Mouse (Mus musculus): ENCODE measurements around the gene Lamtor3. TPM values are rescaled to one million over a fixed set of nuclear protein-coding genes. Genes with fewer than 3 reads are reported as not detected.
"Not testable (repeated sequence)": the region's sequence is repeated elsewhere in the genome, so short reads cannot be mapped to it uniquely, and the experiment has no call there.

The Lamtor3 gene
- polyA plus RNA-seq, 1 experiment, result 104 TPM

DNA sequence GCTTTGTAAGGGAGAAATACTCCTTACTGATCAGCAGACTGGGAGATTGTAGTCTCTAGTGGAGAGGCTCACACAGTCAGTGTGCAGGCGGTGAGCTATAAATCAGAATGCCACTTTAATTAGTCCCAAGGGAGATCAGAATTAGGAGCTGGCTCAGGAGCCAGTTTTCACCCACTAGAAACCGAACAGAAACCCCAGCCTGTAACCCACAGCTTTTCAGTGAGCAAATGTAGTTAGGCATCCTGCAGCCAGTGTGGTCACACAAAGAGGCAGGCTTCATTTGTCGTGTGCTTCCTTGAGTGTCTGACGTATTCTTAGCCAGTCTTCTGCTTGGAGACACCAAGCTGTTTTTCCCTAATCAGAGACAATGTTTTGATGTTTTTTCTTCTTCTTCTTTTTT lies 21.9 kb upstream of the Lamtor3 start:
- H3K4me3 ChIP-seq (ENCODE audit: insufficient read depth, low read length), result no peak overlapping the region
- peaks cover 20% of the 10 kb centered on the region for H3K4me1 ChIP-seq (ENCODE audit: control insufficient read depth, insufficient read depth, low read length)
- TF ChIP-seq POLR2A (IDR thresholded peaks at IDR 0.05; ENCODE audit: borderline replicate concordance, low read depth, low read length) (no peak), CTCF (IDR thresholded peaks at IDR 0.05; ENCODE audit: low read depth, low read length) (no peak)
- H3K27ac ChIP-seq (ENCODE audit: insufficient read depth, low read depth, low read length), result peak overlapping the region; percentile 4; the same call in 1 of the 2 replicates

DNA sequence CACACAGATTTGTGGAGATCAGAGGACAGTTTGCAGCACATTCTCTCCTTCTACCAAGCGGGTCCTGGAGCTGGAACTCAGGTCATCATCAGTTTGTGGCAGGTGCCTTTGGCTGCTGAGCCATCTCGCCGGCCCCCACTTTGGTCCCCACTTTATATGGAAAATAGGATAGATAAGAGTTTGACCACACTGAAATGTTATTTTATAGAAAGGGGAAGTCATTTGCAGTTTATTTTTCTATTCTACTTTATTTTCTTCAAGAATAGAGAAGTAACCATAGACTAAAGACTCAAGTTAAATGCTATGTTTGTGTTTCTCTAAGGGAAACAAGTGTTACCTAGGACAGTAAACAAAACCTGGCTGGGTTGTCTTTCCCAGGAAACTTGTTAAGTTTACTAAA lies 21.4 kb upstream of the Lamtor3 start:
- H3K4me3 ChIP-seq (ENCODE audit: insufficient read depth, low read length), result no peak overlapping the region
- peaks cover 20% of the 10 kb centered on the region for H3K4me1 ChIP-seq (ENCODE audit: control insufficient read depth, insufficient read depth, low read length)
- H3K27ac ChIP-seq (ENCODE audit: insufficient read depth, low read depth, low read length), result peak overlapping the region; percentile 4; the same call in 1 of the 2 replicates
- TF ChIP-seq POLR2A (IDR thresholded peaks at IDR 0.05; ENCODE audit: borderline replicate concordance, low read depth, low read length), result no peak
- TF ChIP-seq CTCF (IDR thresholded peaks at IDR 0.05; ENCODE audit: low read depth, low read length), result no peak

DNA sequence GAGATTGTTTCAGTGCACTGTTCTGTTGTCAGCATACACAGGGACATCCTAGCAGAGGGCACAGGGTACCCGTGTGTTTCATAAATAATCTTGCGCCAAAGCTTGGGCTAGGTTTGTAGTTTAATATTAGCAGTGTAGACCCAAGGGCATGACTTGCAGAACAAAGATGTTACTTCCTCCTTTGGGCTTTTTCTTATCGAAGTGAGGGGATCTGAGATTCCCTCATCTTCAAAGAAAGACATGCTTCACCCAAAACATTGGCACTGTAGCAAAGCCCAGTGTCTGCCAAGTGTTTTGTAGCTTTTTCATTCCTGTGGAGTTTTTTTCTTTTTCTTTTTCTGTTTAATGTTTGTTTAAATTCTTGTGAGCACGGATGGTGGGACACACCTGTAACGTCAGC lies 20.6 kb upstream of the Lamtor3 start:
- Histone ChIP-seq H3K27ac (ENCODE audit: insufficient read depth, low read depth, low read length) (no peak overlapping the region), H3K4me1 (ENCODE audit: control insufficient read depth, insufficient read depth, low read length) (peaks cover 20% of the 10 kb centered on the region)

DNA sequence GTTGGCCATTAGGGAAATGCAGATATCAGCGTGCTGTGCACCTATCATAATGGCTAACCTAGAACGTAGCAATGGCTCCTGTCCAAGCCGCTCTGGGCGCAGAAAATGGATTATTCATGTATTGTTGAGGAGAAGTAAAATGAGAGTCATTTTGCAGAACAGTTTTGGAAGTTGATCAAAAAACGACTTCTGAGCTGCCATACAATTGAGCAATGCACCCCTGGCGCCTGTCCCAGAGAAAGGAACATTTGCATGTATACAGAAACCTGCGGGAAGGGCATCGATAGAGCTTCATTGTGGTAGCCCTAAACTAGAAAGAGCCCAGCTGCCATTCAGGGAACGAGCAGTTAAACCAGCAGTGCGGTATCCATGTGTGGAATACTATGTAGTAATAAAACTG lies 18.2 kb upstream of the Lamtor3 start:
- no peak overlapping the region for H3K4me3 ChIP-seq (ENCODE audit: insufficient read depth, low read length)
- peaks cover 20% of the 10 kb centered on the region for H3K4me1 ChIP-seq (ENCODE audit: control insufficient read depth, insufficient read depth, low read length)
- no peak overlapping the region for H3K27ac ChIP-seq (ENCODE audit: insufficient read depth, low read depth, low read length)
- TF ChIP-seq CTCF (IDR thresholded peaks at IDR 0.05; ENCODE audit: low read depth, low read length) (no peak), POLR2A (IDR thresholded peaks at IDR 0.05; ENCODE audit: borderline replicate concordance, low read depth, low read length) (no peak)

More for the DNA sequence above, 20.6 kb upstream of the Lamtor3 start:
- TF ChIP-seq CTCF (IDR thresholded peaks at IDR 0.05; ENCODE audit: low read depth, low read length) (no peak), POLR2A (IDR thresholded peaks at IDR 0.05; ENCODE audit: borderline replicate concordance, low read depth, low read length) (no peak)
- H3K4me3 ChIP-seq (ENCODE audit: insufficient read depth, low read length), result no peak overlapping the region

DNA sequence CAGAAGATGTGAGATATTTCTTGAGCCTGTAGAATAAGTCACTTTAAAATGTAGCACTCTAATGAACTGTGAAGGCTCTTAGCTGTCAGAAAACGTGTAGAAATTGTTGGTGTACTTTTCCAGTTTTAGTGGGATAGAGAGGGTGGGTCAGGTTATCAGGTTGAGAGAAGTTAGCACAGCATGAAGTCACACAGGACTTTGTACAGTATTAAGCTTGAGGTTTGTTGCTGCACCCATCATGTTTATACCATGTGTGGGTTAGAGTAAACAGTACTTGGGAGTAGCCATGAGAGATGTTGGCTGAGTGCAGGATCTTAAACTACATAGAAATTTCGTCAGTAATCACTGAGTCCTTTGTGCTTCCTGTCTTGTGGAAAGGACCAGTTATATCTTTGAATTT lies 5.2 kb upstream of the Lamtor3 start:
- H3K4me1 ChIP-seq (ENCODE audit: control insufficient read depth, insufficient read depth, low read length), result peaks cover 4% of the 10 kb centered on the region

DNA sequence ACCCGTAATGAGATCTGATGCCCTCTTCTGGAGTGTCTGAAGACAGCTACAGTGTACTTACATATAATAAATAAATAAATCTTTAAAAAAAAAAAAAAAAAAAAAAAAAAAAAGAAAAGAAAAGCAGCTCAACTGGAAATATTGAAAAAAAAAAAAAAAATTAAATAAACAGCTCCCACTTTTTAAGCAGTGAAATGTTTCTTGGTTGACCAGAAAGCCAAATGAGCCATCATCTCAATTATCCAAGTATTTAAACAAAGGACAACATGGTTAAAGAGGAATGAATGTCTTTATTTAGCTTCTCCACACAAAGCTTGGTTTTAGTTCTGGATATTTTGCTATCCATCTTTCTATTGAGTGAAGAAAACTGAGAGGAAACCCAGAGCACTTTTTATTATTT lies 3.7 kb upstream of the Lamtor3 start:
- not testable (repeated sequence) for H3K27ac ChIP-seq (ENCODE audit: insufficient read depth, low read depth, low read length); H3K4me3 ChIP-seq (ENCODE audit: insufficient read depth, low read length); H3K4me1 ChIP-seq (ENCODE audit: control insufficient read depth, insufficient read depth, low read length)

More for the DNA sequence above, 5.2 kb upstream of the Lamtor3 start:
- no peak for TF ChIP-seq POLR2A (IDR thresholded peaks at IDR 0.05; ENCODE audit: borderline replicate concordance, low read depth, low read length)
- no peak for TF ChIP-seq CTCF (IDR thresholded peaks at IDR 0.05; ENCODE audit: low read depth, low read length)
- Histone ChIP-seq H3K4me3 (ENCODE audit: insufficient read depth, low read length) (no peak overlapping the region), H3K27ac (ENCODE audit: insufficient read depth, low read depth, low read length) (no peak overlapping the region)

DNA sequence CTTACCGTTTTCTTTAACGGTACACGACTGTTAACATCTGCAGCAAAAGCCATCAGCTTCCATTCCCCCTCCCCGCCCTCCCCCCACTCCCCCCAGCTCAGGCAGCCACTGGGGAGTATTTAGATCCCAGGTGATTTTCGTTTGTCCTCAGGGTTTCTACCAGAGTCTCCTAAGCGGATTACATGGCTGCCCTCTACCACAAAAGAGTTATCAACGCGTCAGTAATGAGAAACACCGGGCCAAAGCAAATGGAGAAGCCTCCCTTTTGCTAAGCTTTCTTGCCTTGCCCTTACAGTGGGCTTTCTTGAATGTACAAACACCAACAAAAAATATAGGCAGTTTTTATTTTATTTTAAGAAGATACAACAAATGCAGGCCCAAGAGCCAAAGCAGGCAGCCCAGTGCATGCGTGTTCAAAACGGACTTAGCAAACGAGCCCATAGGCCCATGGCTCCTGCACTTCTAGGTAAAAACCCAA lies 573 bp upstream of the Lamtor3 start:
- Histone ChIP-seq H3K4me3 (ENCODE audit: insufficient read depth, low read length) (peak overlapping the region; percentile 93), H3K27ac (ENCODE audit: insufficient read depth, low read depth, low read length) (peak overlapping the region; percentile 43), H3K4me1 (ENCODE audit: control insufficient read depth, insufficient read depth, low read length) (peaks cover 12% of the 10 kb centered on the region)
- TF ChIP-seq CTCF (IDR thresholded peaks at IDR 0.05; ENCODE audit: low read depth, low read length) (no peak), POLR2A (IDR thresholded peaks at IDR 0.05; ENCODE audit: borderline replicate concordance, low read depth, low read length) (no peak)

DNA sequence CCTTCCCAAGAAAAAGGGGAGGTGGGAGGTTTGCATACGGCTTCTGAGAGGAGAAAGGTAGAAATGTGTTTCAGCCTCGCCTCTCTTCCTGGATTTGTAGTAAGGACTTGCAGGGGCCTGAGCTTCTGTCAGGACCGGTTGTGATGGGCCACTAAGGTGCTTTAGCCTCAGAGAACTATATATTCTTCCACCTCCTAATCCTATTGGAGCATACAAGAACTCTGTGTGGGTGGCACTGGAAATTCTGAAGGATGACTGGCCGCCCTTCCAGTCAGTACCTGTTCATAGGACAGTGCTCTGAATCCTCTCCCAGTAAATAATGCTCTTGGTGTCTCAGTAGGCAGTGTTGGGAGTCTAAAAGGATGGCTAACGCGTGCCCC lies 616 bp downstream of the Lamtor3 start:
- TF ChIP-seq POLR2A (IDR thresholded peaks at IDR 0.05; ENCODE audit: borderline replicate concordance, low read depth, low read length), result no peak
- TF ChIP-seq CTCF (IDR thresholded peaks at IDR 0.05; ENCODE audit: low read depth, low read length), result no peak

DNA sequence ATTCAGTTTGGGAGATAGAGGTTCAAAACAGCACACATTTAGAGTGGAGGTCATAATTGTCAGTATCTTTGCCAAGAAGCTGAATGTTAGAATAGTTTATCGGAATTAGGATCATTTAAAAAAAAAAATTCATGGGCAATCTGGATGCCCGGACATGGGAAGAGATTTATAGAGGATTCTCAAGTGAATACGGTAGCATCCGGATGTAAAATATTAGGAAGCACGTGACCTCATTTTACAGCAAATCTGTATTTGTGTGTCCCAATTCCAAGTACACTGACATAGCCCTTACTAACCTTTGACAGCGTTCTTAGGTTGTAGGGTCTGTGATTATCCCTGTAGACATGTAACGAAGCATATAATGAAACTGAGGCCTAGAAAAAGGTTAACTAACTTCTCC lies 1.1 kb downstream of the Lamtor3 start:
- Histone ChIP-seq H3K4me1 (ENCODE audit: control insufficient read depth, insufficient read depth, low read length) (peaks cover 12% of the 10 kb centered on the region), H3K4me3 (ENCODE audit: insufficient read depth, low read length) (peak overlapping the region; percentile 93), H3K27ac (ENCODE audit: insufficient read depth, low read depth, low read length) (peak overlapping the region; percentile 96; the same call in 1 of the 2 replicates)
- no peak for TF ChIP-seq CTCF (IDR thresholded peaks at IDR 0.05; ENCODE audit: low read depth, low read length)
- TF ChIP-seq POLR2A (IDR thresholded peaks at IDR 0.05; ENCODE audit: borderline replicate concordance, low read depth, low read length), result no peak

More for the DNA sequence above, 616 bp downstream of the Lamtor3 start:
- peak overlapping the region; percentile 96 for H3K27ac ChIP-seq (ENCODE audit: insufficient read depth, low read depth, low read length)
- H3K4me3 ChIP-seq (ENCODE audit: insufficient read depth, low read length), result peak overlapping the region; percentile 93
- H3K4me1 ChIP-seq (ENCODE audit: control insufficient read depth, insufficient read depth, low read length), result peaks cover 12% of the 10 kb centered on the region

DNA sequence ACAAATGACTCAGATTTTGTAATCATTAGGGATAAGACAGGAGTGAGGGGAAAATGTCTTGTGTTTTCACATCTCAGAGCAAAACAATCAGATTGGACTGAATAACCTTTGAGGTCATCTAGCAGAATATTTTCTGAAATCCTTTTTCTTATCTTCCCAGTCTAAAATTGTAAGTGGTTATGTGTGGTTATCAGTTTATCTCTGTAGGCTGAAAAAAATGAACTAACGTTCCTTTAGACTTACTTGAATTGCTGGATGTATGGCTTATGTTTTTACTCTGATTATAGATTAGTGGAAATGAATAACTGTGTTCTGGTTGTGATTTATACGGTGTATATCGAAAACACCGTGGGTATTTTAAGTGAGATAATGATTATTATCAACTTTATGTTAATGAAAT lies 2.3 kb downstream of the Lamtor3 start:
- no peak for TF ChIP-seq CTCF (IDR thresholded peaks at IDR 0.05; ENCODE audit: low read depth, low read length)
- TF ChIP-seq POLR2A (IDR thresholded peaks at IDR 0.05; ENCODE audit: borderline replicate concordance, low read depth, low read length), result no peak
- H3K27ac ChIP-seq (ENCODE audit: insufficient read depth, low read depth, low read length), result no peak overlapping the region
- H3K4me3 ChIP-seq (ENCODE audit: insufficient read depth, low read length), result no peak overlapping the region

DNA sequence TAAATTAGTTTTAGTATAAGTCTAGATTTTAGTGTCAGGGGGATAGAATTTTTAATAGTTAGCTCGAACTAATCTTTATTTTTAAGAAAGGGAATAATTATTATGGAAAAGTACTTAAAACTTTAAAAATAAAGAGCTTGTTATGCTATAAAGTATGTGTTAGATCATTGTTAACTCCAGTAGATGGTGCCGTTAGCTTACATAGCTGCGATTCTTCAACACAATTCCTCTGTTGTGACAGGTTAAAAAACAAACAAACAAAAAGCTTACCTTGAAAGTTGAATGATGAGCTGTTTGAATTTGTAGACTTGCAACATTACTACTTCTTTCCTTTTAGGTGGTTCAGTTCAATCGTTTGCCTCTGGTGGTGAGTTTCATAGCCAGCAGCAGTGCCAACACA lies 8.7 kb downstream of the Lamtor3 start:
- Histone ChIP-seq H3K4me1 (ENCODE audit: control insufficient read depth, insufficient read depth, low read length) (peaks cover under 1% of the 10 kb centered on the region; the same call in 1 of the 2 replicates), H3K27ac (ENCODE audit: insufficient read depth, low read depth, low read length) (no peak overlapping the region), H3K4me3 (ENCODE audit: insufficient read depth, low read length) (no peak overlapping the region)
- TF ChIP-seq CTCF (IDR thresholded peaks at IDR 0.05; ENCODE audit: low read depth, low read length) (no peak), POLR2A (IDR thresholded peaks at IDR 0.05; ENCODE audit: borderline replicate concordance, low read depth, low read length) (no peak)

More for the DNA sequence above, 2.3 kb downstream of the Lamtor3 start:
- peaks cover 12% of the 10 kb centered on the region for H3K4me1 ChIP-seq (ENCODE audit: control insufficient read depth, insufficient read depth, low read length)
